Mouse (Mus musculus) liver, adult 2 months (tissue): ENCODE results near the gene Prr5l. TPM values are rescaled to one million over a fixed set of nuclear protein-coding genes. Genes with fewer than 3 reads are reported as not detected.

Experiments used
- DNase-seq: peaks from one replicate; pipeline ENCODE4 v3.0.0-alpha.2; 2011; ENCODE audit warnings: low read depth, low spot score; ENCODE audit errors: extremely low read depth
- H3K27ac ChIP-seq: fragments of 200-500 bp; replicated peaks from 2 replicates; pipeline ENCODE4 v1.5.1; 2012; ENCODE audit warnings: low read depth, mild to moderate bottlenecking, control low read depth, inconsistent platforms, low read length; ENCODE audit not compliant: insufficient read depth
- H3K27me3 ChIP-seq: fragments of 200-500 bp; 2 replicates; pipeline ENCODE4 v1.6.1; 2012; ENCODE audit warnings: mild to moderate bottlenecking, moderate library complexity, low read length, inconsistent platforms; ENCODE audit not compliant: control insufficient read depth, insufficient read depth
- H3K36me3 ChIP-seq: fragments of 200-500 bp; 2 replicates; pipeline ENCODE4 v1.6.1; 2012; ENCODE audit warnings: low read length, inconsistent platforms; ENCODE audit not compliant: control insufficient read depth, insufficient read depth
- H3K4me1 ChIP-seq: fragments of 200-500 bp; 2 replicates; pipeline ENCODE4 v1.6.1; 2011; ENCODE audit warnings: low read length; ENCODE audit not compliant: control insufficient read depth, insufficient read depth
- H3K4me3 ChIP-seq: fragments of 200-500 bp; 2 replicates; pipeline ENCODE4 v1.5.1; 2011; ENCODE audit warnings: low read depth, mild to moderate bottlenecking, control low read depth, low read length, moderate library complexity; ENCODE audit not compliant: insufficient read depth
- H3K79me2 ChIP-seq: fragments of 200-500 bp; 2 replicates; pipeline ENCODE4 v1.6.1; 2012; ENCODE audit warnings: inconsistent platforms, mild to moderate bottlenecking, low read length, moderate library complexity; ENCODE audit not compliant: control insufficient read depth, insufficient read depth
- H3K9ac ChIP-seq: fragments of 200-500 bp; 2 replicates; pipeline ENCODE4 v1.6.1; 2012; ENCODE audit warnings: low read depth, mild to moderate bottlenecking, control low read depth, inconsistent platforms, low read length
- CTCF ChIP-seq: fragments of 200-500 bp; IDR thresholded peaks from 2 replicates; pipeline ENCODE4 v1.5.1; 2011; ENCODE audit warnings: low read depth, low read length, control low read depth
- POLR2A ChIP-seq: fragments of 200-500 bp; IDR thresholded peaks from 2 replicates; pipeline ENCODE4 v1.6.1; 2011; ENCODE audit warnings: low read length, control low read depth; ENCODE audit not compliant: insufficient read depth; ENCODE audit errors: extremely low read depth
- WGBS: fragments of 180-500 bp; shearing (Covaris S2); methylation state at CpG from one replicate; pipeline ENCODE4 v1.1.7; 2018; 5-methylcytosine and 5-hydroxymethylcytosine counted together
- polyA plus RNA-seq: library from polyadenylated mRNA; depleted of rRNA; stranded (reverse); fragments of >200 nt; gene quantifications from 2 replicates; pipeline ENCODE4 v1.2.3, GENCODE M21; 2012; rRNA removed
- total RNA-seq: library from RNA; depleted of rRNA; stranded (reverse); fragments of >200 nt; gene quantifications from 2 replicates; pipeline ENCODE4 v1.2.3, GENCODE M21; 2014; rRNA removed

The Prr5l gene
- total and polyA plus RNA-seq, 2 experiments = 0.72 to 1.4 TPM

DNA sequence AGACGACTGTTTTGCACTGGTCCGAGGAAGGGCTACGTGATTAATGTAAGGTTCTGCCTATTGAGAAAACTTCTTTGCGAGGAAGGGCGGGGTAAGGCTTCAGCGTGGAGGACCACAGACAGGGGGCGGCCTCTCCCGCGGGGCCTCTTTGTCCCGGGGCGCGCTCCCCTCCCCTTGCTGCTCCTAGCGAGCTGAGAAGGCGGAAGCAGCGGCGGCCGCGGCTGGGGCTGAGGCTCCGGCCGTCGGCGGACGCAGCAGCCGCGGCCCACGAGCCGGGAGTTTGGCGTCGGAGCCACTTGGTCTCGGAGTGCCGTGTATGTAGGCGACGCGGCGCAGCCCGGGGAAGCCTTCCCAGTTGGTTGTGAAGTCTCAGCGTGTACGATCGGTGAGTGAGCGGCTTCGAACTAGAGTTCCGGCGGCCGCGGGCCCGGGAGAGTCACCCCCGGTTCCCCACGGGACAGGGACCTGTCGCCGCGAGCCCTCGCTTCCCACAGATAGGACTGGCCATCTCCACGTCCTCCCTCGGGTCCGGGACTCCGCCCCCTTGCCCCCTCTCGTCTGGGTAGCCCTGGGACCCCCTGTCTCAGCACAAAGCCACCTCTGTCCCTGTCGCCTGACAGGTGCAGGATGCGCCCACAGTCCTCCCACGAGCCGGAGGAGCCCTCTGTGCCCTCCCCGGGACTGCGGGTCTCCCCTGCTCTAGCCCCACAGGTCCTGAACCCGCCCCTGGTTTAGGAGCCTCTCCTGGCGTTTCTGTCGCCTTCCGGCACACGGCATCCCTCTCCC, 204.4 kb downstream of the Prr5l start, which contains the start of gene Traf6:
Traf6 (plus strand) TSS at position 194 of the 786 bp plus-strand sequence.
- Histone ChIP-seq H3K27me3 (no peaks in the 10 kb centered on the region), H3K27ac (peak within 1 kb of the TSS; percentile 17; the same call in 1 of the 2 replicates), H3K4me1 (peaks cover 8% of the 10 kb centered on the region; the same call in 1 of the 2 replicates), H3K36me3 (no peaks in the 10 kb centered on the region), H3K79me2 (peaks cover 10% of the 10 kb centered on the region; the same call in 1 of the 2 replicates), H3K4me3 (peak within 1 kb of the TSS; percentile 98), H3K9ac (peak within 1 kb of the TSS; percentile 97)
- DNase-seq = peak; percentile 57
- peak; percentile 79 for TF ChIP-seq CTCF
- TF ChIP-seq POLR2A = peak; percentile 46; the same call in 1 of the 2 replicates
- under 1% methylated on average over 68 of the region's 68 CpGs for WGBS

GRCm38 (mm10) chr2:101673547-101673946, 209.3 kb downstream of the Prr5l start:
- Histone ChIP-seq H3K36me3 (no peaks in the 10 kb centered on the region), H3K79me2 (peaks cover 3% of the 10 kb centered on the region; the same call in 1 of the 2 replicates), H3K27me3 (no peaks in the 10 kb centered on the region), H3K27ac (no peak overlapping the region), H3K4me1 (peaks cover 2% of the 10 kb centered on the region; the same call in 1 of the 2 replicates), H3K4me3 (no peak overlapping the region), H3K9ac (no peak overlapping the region)
- DNase-seq = no peak
- 65% methylated on average over 3 of the region's 3 CpGs for WGBS
- TF ChIP-seq CTCF (no peak), POLR2A (no peak)

DNA sequence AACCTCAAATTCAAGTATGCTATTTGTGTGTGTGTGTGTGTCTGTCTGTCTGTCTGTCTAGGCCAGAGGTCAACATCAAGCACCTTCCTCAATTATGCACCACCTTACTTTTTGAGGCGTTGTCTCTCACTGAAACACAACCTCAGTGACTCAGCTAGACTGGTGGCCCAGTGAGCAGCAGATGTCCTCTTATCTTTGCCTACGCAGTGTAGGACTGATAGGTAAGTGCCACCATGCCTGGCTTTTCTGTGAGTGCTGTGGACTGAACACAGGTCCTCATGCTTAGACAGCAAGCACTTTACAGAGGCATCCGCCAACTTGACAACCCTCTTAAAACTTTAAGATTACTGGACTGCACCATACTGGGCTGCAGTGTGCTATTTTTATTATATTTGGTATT, 214.1 kb downstream of the Prr5l start:
- DNase-seq = no peak
- no peaks in the 10 kb centered on the region for H3K79me2 ChIP-seq
- no peak overlapping the region for H3K4me3 ChIP-seq
- no peaks in the 10 kb centered on the region for H3K36me3 ChIP-seq
- H3K27ac ChIP-seq = no peak overlapping the region
- 96% methylated on average over 3 of the region's 3 CpGs for WGBS
- TF ChIP-seq CTCF = no peak
- no peak for TF ChIP-seq POLR2A
- no peaks in the 10 kb centered on the region for H3K27me3 ChIP-seq
- H3K4me1 ChIP-seq = no peaks in the 10 kb centered on the region
- H3K9ac ChIP-seq = no peak overlapping the region

- 93% methylated on average over 3 of the region's 3 CpGs for WGBS
Observed at GRCm38 (mm10) chr2:101665703-101666092, 217.1 kb downstream of the Prr5l start.

DNA sequence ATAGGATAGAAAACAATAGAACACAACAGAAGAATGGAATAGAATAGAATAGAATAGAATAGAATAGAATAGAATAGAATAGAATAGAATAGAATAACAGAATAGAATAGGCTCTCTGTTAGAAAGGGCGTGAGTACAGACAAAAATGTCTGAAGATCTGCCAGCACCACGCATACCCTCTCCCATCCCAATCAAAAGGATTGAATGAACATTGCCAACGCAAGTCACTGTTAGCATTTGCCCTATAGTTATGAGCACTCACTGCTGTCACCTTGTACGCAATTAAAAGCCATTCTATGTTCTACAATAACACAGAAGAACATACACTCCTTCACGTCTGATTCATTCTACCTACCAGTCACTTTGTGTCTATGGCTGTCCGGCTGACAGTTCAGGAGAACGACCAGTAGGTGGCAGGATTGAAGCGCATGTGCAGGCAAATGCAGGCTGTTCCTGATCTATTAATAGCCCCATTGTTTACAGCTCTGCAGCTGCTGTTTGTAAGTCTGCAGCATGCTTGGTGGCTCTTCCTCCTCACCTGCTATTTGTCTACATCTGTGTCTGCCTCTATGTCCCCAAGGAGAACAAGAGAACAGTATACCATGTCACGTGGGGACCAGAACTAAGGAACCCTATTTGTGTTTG, 217.6 kb downstream of the Prr5l start:
- Histone ChIP-seq H3K79me2 (no peaks in the 10 kb centered on the region), H3K4me1 (no peaks in the 10 kb centered on the region), H3K36me3 (no peaks in the 10 kb centered on the region), H3K27me3 (no peaks in the 10 kb centered on the region), H3K4me3 (no peak overlapping the region), H3K9ac (no peak overlapping the region), H3K27ac (no peak overlapping the region)
- TF ChIP-seq CTCF (peak; percentile 91), POLR2A (no peak)
- 25% methylated on average over 9 of the region's 9 CpGs for WGBS
- DNase-seq = peak; percentile 50

More at GRCm38 (mm10) chr2:101665703-101666092, 217.1 kb downstream of the Prr5l start:
- no peak for DNase-seq
- no peaks in the 10 kb centered on the region for H3K36me3 ChIP-seq
- H3K27me3 ChIP-seq = no peaks in the 10 kb centered on the region
- TF ChIP-seq CTCF (no peak), POLR2A (no peak)
- no peaks in the 10 kb centered on the region for H3K79me2 ChIP-seq
- H3K27ac ChIP-seq = no peak overlapping the region
- no peaks in the 10 kb centered on the region for H3K4me1 ChIP-seq
- no peak overlapping the region for H3K9ac ChIP-seq
- H3K4me3 ChIP-seq = no peak overlapping the region

Other genes with a start within 250 kb of the Prr5l start
- not detected in 2 replicates for gene Rag1, start 233.5 kb downstream of the Prr5l start, total RNA-seq
- not detected in 2 replicates for gene Rag1, start 233.5 kb downstream of the Prr5l start, polyA plus RNA-seq
- 17.1 and 26.6 TPM in 2 replicates for gene B230118H07Rik, start 233.5 kb downstream of the Prr5l start, total RNA-seq
- gene B230118H07Rik, start 233.5 kb downstream of the Prr5l start, polyA plus RNA-seq = 1.6 and 2.5 TPM in 2 replicates
- gene Traf6, start 204.6 kb downstream of the Prr5l start, total RNA-seq = 7.7 and 9.5 TPM in 2 replicates
- gene Traf6, start 204.6 kb downstream of the Prr5l start, polyA plus RNA-seq = 5.4 and 6.0 TPM in 2 replicates
- 26.6 and 30.7 TPM in 2 replicates for gene Commd9, start 3.2 kb upstream of the Prr5l start, total RNA-seq
- gene Commd9, start 3.2 kb upstream of the Prr5l start, polyA plus RNA-seq = 44.1 and 44.4 TPM in 2 replicates